Mouse (Mus musculus) inflammation-experienced regulatory T-cells, adult 6 months (primary cell): ENCODE data around the gene Slc24a4. TPM values are rescaled to one million over a fixed set of nuclear protein-coding genes. Genes with fewer than 3 reads are reported as not detected.

ENCODE experiments used
- ATAC-seq: one replicate; pipeline ENCODE4 v1.8.0; 2017
- polyA plus RNA-seq, 3 experiments: library from polyadenylated mRNA; unstranded; fragments of 100-300 nt; shearing (Covaris generic); gene quantifications; one replicate each; pipeline ENCODE4 v1.2.1; 2017

The Slc24a4 gene
- polyA plus RNA-seq, 3 experiments from 2014 or later = not detected

DNA sequence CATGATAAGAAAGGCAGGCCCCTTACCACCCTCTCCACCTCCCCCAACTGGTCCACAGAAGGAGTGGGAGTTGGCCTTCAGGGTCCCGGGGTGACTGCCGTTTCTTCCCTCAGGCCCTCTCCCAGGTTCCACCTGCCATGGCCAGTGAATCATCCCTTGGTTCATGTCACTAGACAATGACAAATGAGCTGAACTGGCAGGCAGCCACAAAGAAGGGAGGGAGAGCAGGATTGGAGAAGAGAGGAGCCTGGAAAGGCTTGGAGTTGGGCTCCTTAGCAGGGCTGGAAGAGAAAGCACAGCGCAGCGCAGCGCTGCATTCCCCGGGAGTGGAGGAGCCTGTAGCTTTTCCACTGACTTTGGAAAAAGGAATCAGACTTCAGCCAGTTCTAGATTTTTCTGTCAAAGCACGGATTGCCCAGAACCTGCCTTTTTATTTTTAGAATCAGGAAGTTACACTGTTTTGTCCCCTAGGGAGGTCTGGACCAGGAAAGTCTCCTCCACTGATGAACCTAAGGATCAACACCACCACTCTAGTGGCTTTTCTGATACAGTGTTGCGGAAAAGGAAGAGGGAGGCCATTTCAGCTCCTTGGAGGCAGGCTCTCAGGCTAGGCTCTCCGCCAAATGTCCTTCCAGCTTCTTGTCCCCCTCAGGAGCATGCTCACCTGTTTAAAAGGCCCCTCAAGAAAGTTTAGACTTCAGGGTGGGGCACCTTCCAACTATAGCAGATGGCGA is 158.3 kb downstream of the Slc24a4 start:
- no peak for ATAC-seq

DNA sequence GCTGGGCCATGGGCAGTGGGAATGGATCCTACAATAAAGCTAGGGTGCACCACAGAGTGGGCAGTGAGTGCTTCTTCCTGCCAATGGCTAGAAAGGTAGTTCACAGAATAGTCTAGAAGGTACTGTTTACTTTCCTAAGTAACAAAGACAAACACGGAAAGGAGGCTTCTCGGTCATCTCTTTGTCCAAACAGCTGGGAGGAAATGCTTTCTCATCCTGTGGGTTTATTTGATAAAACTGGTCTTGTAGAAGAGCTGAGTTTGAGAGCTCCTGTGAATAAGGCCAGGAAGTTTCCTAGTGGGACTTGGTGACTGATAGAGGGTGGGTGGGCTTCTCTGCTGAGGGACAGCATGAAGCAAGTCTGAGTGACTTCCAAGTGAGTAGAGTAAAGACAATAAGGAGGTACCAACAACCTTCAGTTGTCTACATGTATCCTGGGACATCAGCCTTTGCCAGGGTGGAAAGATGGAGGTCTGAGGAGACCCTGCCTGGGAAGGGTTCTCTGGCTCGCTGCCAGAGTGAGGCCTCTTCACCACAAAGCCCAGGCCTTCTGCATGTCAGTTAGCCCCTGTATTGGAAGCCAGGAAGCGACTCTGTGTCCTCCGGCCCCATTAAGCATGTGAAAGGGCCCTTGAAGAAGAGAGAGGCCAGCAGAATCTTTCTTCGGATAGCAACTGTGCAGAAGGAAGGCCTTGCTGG is 159.5 kb downstream of the Slc24a4 start:
- ATAC-seq = no peak

DNA sequence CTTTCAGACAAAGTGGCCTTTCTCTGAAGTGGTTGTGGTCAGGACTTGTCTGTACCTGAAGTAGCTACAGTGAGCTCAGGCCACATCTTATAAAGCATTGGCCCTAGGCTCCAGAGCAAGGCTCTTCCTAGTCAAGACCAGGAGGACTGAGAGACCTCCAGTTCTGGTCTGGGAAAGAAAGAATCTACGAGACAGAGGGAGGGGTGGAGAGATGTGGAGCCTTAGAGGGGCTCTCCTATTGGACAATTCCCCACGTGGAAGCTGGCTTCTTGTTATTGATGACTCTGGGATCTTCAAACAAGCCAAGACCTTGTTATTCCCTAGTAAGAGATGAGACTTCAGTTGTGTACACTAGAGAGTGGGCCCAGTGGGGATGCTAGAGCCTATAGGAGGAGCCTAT is 160.3 kb downstream of the Slc24a4 start:
- ATAC-seq = no peak

DNA sequence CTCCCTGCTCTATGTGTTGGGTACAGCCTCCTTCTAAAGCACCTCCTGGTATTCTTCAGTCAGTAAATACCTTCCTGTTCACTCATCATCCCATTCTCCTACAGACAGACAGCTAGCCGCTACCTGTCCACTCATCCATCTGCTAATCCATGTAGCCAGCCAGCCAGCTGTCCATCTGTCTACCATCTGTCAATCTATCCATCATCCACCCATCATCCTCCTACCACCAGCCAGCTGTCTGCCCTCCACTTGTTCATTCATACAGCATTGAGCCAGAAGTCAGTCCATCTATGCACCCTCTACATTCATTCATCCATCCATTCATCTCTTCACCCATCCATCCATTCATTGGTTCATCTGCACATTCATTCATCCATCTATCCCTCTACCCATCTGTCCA is 161.0 kb downstream of the Slc24a4 start:
- no peak for ATAC-seq

DNA sequence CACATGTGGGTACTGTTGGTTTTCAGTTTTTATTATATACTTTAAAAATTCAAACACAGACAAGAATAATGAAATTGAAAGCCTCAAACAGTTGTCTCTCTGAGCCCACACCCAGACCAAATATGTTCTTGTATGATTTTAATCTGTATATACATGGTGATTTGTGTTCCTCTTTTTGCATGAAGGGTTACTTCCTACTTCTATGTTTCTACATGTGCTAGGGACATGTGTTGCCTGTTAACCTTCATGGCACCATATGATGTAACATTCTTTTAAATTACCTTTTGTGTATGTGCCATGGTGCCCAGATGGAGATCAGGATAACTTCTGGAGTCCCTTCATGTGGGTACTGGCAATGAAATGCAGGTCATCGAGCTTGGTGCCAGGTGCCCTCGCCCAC is 162.1 kb downstream of the Slc24a4 start:
- ATAC-seq = no peak

DNA sequence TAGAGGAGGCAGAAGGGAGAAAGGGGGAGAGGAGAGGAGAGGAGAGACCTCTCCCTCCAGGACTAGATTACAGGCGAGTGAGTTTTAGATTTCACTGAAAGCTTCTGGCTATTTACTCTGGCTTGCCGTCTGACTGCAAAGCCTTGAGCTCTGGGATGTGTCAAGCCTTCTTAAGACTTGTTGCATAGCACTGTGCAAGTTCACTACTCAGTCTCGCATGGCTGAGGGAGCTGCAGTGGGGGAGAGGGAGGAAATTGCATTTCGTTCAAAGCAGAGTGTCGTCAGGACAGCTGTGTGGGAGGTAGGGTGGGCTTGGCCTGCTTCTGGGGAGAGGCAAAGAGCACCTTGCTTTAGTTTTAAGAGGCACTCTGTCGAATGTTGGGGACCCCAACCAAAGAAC is 163.2 kb downstream of the Slc24a4 start:
- no peak for ATAC-seq

DNA sequence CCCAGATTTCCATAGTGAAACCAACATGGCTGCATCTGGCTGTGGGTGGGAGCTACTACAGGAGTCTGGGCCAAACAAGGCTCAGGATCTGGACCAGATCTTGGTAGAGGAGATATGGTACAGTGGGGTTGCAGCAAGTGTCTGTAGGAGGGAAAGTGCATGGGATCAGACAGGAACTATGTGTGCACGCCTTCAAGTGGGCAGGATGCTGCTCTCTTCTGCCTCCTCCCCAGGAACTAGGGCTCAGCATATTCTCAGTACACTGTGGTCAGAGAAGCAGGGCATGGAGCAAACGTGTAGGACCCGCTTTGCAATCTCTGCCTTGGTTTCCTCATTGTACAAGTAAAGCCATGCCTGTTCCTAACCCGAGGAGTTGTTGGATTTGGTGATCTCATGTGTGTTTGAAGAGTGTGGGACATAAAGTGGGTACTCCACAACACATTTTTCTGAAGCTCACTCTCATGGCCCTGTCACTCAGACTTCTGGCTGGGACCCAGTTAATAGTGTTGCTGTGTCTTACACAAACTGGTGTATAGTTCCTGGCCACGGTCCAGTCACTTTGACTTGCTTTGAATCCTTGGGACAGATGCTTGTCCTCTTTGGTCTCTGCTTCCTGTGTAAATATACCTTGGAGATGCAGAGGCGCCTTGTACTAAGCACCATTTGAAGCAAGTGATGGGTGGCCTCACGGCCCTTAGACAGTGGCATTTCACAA is 164.1 kb downstream of the Slc24a4 start:
- no peak for ATAC-seq

DNA sequence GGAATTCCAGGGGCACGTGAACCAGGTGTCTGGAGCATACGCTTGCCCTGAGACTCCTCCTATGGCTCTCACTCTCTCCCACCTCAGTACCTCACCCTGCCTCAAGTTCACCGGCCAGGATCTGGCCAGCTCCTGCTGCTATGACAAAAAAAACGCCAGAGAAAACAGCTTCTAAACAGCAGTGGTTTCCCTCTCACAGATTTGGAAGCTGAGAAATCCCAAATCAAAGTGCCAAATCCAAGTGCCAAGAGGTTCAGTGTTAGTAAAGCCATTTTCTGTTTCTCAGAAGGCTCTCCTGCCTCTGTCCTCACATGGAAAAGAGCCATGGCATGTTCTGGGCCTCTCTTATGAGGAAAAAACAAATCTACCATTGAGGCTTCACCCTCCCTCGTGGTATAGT is 166.1 kb downstream of the Slc24a4 start:
- ATAC-seq = no peak

DNA sequence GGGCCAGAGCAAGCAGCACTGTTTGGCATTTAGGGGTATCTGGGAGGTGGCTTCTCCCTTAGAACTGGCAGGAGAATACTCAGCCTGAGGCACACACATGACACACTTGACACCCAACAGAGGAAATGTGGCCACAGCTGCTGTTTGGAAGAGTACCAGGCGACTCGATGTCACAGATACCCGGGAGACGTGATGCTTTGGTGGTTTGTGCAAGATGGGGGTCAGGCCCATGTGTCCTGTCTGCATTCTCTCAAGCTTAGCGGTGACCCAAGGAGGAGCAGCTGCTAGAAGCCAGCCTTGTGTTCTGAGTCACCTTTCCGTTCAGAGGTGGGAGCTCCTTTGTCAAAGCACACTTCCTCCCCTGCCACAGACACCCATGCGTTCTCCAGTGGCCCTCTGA is 166.7 kb downstream of the Slc24a4 start:
- peak; percentile 80 for ATAC-seq

DNA sequence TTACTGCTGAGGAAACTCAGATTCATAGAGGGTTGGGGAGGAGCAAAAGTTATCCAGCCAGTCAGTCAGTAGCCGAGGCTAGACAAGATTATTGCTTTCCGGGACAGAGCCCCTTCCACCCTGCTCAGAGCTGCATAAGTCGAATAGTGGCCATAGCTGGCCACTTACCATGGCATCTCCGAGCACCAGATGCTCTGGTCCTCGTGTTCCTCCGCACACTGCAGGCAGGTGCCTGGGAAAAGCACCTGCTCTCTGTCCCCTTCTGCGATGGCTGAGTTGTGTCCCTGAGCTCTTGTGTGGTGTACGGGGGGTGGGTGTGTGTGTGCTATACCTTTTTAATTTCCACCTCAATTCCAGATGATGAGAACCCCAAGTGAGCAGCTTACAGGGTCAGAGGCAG is 167.1 kb downstream of the Slc24a4 start:
- no peak for ATAC-seq

DNA sequence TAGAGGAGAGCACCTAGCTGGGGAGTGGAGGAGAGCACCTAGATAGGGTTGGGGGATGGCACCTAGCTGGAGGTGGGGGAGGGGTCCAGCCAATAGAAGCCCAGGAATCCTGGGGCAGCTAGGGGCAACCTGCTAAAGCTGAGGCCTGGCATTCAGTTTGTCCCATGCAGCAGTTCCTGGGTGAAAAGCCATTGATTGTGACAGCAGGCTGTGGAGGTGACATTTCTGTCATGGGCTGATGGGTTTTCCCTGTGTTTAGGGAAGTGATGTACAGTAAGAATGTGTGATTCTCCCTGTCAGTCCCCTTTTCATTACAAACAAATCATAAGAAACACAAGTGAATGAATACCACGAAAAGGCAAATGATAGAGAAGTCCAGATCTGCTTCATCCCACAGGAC is 167.8 kb downstream of the Slc24a4 start:
- ATAC-seq = no peak

DNA sequence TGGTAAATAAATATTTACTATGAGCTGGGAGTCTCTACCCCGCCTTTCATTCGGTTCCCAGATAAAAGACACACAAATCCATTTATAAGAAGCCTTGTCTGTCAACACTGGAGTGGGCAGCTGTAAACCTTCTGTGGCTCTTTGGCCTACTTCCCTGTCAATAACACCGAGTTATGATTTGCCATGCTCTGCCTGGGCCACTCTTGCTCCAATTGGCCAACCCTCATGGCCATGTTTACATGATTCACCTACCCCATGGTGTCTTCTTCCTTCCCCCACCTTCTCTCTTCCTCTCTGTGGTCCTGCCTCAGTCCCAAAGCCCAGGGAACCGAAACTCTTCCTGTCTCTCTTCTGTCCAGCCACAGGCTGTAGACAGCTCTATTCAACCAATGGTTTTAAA is 168.4 kb downstream of the Slc24a4 start:
- no peak for ATAC-seq

DNA sequence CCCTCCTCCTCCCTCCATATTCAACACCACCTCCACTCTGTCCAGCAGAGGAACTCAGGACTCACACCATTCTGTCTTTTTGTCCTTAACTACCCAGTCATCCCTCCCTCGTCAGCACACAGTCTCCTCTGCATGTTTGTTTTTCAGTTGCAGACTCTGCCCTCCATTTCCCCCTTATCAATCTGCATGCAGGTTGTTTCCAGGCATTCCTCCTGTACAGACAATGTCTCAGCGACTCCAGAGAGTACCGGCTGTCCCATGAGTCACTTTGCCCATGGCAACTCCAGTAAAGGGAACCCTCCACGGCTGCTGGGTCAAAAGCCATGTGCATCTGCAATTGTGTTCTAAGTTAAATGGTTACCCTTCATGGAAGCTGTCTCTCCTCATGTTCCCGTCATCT is 170.7 kb downstream of the Slc24a4 start:
- ATAC-seq = no peak

DNA sequence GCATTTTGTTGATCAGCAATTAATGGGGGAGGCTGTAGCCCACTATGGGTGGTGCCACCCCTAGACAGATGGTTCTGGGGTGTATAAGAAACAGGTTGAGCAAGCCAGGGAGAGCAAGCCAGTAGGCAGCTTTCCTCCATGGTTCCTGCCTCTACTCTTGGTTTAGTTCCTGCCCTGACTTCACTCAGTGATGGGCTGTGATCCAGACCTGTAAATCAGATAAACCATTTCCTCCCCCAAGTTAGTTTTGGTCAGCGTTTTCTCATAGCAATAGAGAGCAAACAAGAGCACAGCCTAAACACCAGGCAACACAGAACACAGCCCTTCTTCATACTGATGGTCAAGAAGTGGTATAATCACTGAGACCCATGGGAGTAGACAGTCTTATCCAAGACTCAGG is 173.1 kb downstream of the Slc24a4 start:
- no peak for ATAC-seq

DNA sequence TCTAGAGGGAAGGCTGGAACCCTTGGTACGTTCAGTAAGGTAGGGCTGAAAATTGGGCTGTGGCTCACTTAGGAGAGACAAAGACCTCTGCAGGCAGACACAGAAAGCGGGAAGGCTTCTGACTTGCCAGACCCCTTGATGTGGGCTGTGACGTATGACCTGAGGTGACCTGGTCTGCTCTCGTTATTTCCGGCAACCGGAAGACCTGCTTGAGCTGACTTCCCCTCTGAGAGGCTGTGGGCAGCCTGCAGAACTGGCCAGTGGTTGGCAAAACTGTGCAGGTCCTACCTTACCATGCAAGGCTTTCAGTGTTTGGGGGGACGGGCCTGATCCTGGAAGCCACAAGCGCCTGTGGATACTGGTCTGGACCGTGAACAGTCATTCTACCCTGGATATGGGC is 173.8 kb downstream of the Slc24a4 start:
- no peak for ATAC-seq

DNA sequence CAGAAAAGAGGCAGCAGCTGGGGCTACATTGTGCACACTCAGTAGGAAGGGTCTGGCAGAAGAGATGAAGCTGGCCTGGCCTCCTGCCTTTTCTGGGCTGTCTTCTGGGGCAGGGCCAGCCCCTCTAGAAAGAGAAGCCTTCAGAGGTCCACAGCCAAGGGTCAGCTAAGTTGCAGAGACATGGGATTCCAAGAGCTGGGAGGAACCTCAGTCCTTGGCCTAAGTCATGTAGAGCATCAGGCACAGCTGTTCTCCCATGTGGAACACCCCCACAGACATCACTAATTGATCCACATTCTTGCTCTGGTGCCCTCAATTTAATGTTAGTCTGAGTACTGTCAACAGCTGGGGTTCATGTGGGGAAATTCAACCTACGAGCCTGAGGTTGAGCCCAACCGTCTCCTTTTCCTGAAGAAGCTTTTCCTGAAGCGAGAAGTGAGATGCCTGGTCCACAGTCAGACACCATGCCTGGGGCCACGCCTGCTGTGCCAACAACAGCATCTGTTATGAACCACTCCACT is 174.4 kb downstream of the Slc24a4 start:
- ATAC-seq = no peak

DNA sequence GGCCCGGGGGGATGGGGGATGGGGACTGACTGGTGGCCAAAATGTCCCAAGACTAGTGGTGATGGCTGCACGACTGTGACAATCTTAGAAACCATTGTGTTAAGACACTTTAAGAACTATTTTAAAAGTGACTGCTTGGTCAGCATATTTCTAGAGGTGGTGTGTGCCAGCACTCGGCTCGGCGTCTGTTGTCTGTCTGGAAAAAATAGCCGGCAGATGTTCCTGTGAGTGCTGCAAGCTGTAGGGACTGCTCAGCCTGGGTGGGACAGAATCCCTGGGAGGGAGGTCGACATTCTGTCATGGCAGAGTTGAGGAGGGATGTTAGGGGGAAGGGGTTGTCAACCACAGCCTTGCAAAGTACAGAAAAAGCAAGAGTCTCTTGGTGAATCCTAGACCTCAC is 175.3 kb downstream of the Slc24a4 start:
- no peak for ATAC-seq

DNA sequence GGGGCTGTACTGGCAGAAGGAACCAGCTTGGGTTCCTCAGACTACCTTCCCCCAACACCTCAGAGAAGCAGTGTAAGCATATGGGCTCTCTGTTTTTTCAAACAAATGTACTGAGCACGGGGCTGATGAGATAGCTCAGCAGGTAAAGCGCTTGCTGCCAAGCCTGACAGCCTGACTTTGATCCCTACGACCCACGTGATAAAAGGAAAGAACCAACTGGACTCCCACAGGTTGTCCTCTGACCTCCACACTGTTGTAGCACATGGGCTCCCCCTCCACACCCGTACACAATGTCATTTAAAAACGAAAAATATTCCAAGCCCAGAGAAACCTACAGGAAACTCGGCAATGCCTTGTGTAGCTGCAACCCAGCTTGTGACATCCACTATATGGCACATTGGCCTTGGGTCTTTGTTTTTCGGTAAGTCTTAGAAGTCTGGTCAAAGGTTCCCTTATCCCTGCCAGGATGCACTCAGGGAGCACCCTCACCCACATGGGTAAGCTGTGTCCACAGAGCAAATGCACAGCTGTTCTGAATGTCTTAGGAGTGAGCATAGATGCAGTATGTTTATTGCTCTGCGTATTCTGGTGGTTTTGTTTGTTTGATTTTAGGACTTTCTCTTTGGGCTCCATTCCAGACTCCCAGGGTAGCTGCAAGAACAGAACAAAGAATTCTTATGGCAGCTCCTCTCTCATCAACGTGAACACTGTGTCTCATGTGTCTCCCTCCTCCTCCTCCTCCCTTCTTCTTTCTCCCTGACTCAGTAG is 176.7 kb downstream of the Slc24a4 start:
- ATAC-seq = no peak

DNA sequence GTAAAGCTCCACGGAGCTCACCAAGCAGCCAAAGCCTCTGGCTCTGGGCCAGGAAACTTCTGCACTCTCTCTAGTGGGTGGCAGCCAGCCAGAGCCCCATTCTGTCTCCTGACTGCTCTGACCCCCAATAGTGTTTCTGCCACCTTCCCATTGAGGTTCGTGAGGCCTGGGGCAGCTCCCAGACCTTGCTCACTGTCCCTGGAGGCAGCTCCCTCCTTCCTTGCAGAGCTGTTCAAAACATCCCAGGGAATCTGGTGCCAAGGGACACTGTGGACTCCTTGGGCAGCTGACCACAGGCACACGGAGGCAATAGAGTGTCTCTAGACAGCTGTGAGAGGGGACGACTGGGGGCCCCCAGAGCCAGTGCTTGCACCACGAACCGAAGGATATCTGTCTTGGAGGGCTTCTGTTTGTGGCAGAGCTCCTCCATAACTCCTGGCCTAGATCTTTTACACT is 179.5 kb downstream of the Slc24a4 start:
- no peak for ATAC-seq

DNA sequence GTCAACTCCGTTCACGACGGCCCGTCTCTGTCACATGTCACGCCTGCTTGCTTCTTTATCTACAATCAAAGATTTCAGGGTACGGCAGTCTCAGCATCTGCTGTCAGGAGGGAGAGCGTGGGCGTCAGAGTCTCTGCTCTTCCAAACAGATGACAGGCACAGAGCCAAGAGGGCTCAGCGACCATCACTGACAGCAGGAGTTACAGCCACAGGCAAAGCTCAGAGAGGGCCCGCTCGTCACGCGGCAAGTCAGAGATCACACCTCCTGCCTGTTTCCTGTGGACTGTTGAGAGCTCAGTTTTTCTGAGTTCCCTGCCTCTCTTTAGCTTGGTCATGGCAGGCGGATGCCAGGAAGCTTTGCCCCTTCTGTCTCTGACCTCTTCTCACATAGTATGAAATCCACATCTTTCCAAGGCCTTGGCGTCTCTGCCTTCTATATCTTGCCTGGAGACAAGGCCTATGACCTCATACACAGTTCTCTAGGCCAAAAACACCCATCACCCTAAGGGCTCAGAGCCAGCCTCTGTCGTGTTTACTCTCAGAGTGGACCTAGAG is 180.0 kb downstream of the Slc24a4 start:
- ATAC-seq = peak; percentile 80

DNA sequence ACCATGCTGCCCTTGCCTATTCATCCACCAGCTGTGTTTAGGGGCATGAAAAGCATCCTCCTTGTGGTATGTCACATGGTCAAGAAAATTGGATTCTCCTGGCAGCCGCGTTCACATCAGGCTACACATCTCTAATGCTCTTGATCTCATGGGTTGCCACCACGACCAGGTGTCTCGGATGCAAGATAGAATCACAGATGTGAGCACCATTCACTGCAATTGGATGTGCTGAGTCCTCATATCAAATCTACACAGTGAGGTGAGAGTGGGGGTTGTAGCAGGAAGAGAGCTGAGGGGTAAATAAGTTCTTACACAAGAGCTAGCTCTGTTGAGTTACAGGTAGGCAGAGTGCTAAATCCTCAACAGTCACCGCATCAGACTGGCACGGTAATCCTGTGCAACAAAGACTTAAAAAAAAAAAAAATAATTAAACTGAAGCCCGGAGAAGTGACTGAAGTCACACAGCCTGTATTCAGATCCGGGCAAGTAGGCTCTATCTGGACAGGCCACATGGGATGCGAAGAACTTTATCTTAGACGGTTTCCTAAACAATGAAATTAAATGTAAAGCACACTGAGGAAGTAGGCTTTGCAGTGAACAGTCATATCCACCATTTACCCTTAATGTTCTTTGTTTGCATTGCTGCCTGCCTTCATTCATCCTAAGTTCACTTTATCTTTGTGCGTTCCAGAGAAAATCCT is 180.7 kb downstream of the Slc24a4 start:
- ATAC-seq = peak; percentile 12

DNA sequence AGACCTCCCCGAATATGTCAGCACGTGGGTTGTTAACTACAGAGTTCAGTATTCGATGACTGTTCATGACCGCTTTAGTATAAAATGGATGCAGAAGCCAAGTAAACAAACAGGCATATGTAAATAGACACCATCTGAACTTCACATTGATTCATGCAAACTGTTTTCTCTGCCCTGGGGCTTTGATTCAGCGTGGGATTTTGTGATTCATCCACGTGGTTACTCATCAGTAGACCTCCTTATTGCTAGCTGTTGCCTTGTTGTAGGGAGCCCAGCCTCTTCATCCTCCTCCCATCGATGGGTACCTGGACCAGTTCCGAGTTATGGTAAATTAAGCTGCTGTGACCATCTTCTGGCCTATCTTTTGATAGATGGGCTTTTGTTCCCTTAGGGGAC is 181.3 kb downstream of the Slc24a4 start:
- ATAC-seq = no peak
